Mouse (Mus musculus) G1E-ER4 (cell line): ENCODE results near the gene Trmt13. TPM values are rescaled to one million over a fixed set of nuclear protein-coding genes. Genes with fewer than 3 reads are reported as not detected.

ENCODE experiments used
- GATA1 ChIP-seq: IDR thresholded peaks from one replicate; pipeline ENCODE4 v1.8.0; 2012; ENCODE audit warnings: low read length, inconsistent platforms
- polyA plus RNA-seq: library from polyadenylated mRNA; stranded (reverse); fragments of >175 nt; gene quantifications from 2 replicates; pipeline ENCODE4 v1.2.3, GENCODE M21; 2012

Trmt13 gene
- polyA plus RNA-seq, result 1.6 and 2.2 TPM in 2 replicates

GRCm38 (mm10) chr3:116614295-116614892, at the start of gene Trmt13:
Gene Trmt13, minus strand, starts transcription at chr3:116614587.
- no peak for TF ChIP-seq GATA1

GRCm38 (mm10) chr3:116662463-116662863, 48.1 kb upstream of the Trmt13 start, which contains the start of gene Mfsd14a:
Gene Mfsd14a, minus strand, starts transcription at chr3:116662677.
- no peak for TF ChIP-seq GATA1

- no peak for TF ChIP-seq GATA1
Measured at GRCm38 (mm10) chr3:116661870-116662414, 47.6 kb upstream of the Trmt13 start.

- no peak for TF ChIP-seq GATA1
Measured at GRCm38 (mm10) chr3:116661288-116661869, 47.0 kb upstream of the Trmt13 start.

GRCm38 (mm10) chr3:116659856-116660430, 45.6 kb upstream of the Trmt13 start:
- TF ChIP-seq GATA1, result no peak

- no peak for TF ChIP-seq GATA1
Measured at GRCm38 (mm10) chr3:116658928-116659565, 44.7 kb upstream of the Trmt13 start.

- TF ChIP-seq GATA1, result no peak
Measured at GRCm38 (mm10) chr3:116656184-116656965, 42.0 kb upstream of the Trmt13 start.

GRCm38 (mm10) chr3:116653278-116653945, 39.0 kb upstream of the Trmt13 start:
- TF ChIP-seq GATA1, result no peak

GRCm38 (mm10) chr3:116652033-116652446, 37.7 kb upstream of the Trmt13 start:
- TF ChIP-seq GATA1, result no peak

- TF ChIP-seq GATA1, result no peak
Measured at GRCm38 (mm10) chr3:116650698-116651097, 36.3 kb upstream of the Trmt13 start.

- no peak for TF ChIP-seq GATA1
Measured at GRCm38 (mm10) chr3:116648805-116649204, 34.4 kb upstream of the Trmt13 start.

- no peak for TF ChIP-seq GATA1
Measured at GRCm38 (mm10) chr3:116646387-116646786, 32.0 kb upstream of the Trmt13 start.

- TF ChIP-seq GATA1, result no peak
Measured at GRCm38 (mm10) chr3:116642373-116642772, 28.0 kb upstream of the Trmt13 start.

GRCm38 (mm10) chr3:116641811-116642371, 27.5 kb upstream of the Trmt13 start:
- TF ChIP-seq GATA1, result no peak

- no peak for TF ChIP-seq GATA1
Measured at GRCm38 (mm10) chr3:116640024-116640423, 25.6 kb upstream of the Trmt13 start.
